ENCODE assay signal across 30 mouse cellular contexts in genomic region chr1:151293311-151294050, GRCm38 (mm10). TPM values are rescaled to one million over a fixed set of nuclear protein-coding genes. Genes with fewer than 3 reads are reported as not detected.
DNase-seq lines count a peak whose midpoint lies in the region; ATAC-seq and TF ChIP-seq lines count a peak whose summit lies in the region.
"Had no signal": no experiment of that assay in that cellular context is flagged by ENCODE, and none has a peak within 500 bp of the region (broad histone marks: within the 10 kb centered on the region; RNA-seq: fewer than 3 reads in every experiment).

No protein-coding gene starts in this region.

- TF ChIP-seq CTCF in CH12.LX (conservative IDR thresholded peaks at IDR 0.05 in 1 of 2, IDR thresholded peaks at IDR 0.05 in 1 of 2; ENCODE audit: low read depth in 2 of 2, low read length in 2 of 2) (no peak), E14TG2a.4 (conservative IDR thresholded peaks at IDR 0.05; ENCODE audit: low read length) (no peak)
- TF ChIP-seq CTCF in hindbrain, postnatal 0 days (IDR thresholded peaks at IDR 0.05; ENCODE audit: low read depth), result no peak

- 64% methylated on average over 9 of the region's 9 CpGs for WGBS in midbrain, embryonic 13.5 days
- 54% methylated on average over 9 of the region's 9 CpGs for WGBS in hindbrain, postnatal 0 days

- H3K4me3 ChIP-seq in CH12.LX (replicated peaks in 1 of 3; ENCODE audit: low read depth in 2 of 3, low read length in 2 of 3, poor library complexity in 1 of 3) (no peak overlapping the region), E14TG2a.4 (replicated peaks; ENCODE audit: low read length) (peak overlapping the region; percentile 23; the same call in 1 of the 2 replicates), ES-E14 (ENCODE audit: insufficient read depth in 1 of 2, low read depth in 1 of 2, low read length in 2 of 2, poor library complexity in 1 of 2, severe bottlenecking in 1 of 2) (no peak overlapping the region)
- no peak overlapping the region for H3K4me3 ChIP-seq in midbrain, embryonic 13.5 days (replicated peaks)
- H3K4me3 ChIP-seq in hindbrain, postnatal 0 days (ENCODE audit: low read length), result no peak overlapping the region
- H3K4me3 ChIP-seq: embryonic facial prominence, embryonic 10.5 days; embryonic facial prominence, embryonic 13.5 days; erythroblast, embryonic 14.5 days; forebrain, embryonic 12.5 days; forebrain, embryonic 15.5 days; heart, embryonic 12.5 days; heart, embryonic 15.5 days; hindbrain, embryonic 10.5 days had no signal

- H3K27ac ChIP-seq in CH12.LX (ENCODE audit: insufficient read depth, low read depth), result no peak overlapping the region
- peak overlapping the region; percentile 24; the same call in 1 of the 2 replicates for H3K27ac ChIP-seq in ES-E14 (ENCODE audit: insufficient read depth, low read depth, low read length, poor library complexity, severe bottlenecking)
- no peak overlapping the region for H3K27ac ChIP-seq in midbrain, embryonic 13.5 days
- no peak overlapping the region for H3K27ac ChIP-seq in hindbrain, postnatal 0 days
- H3K27ac ChIP-seq: embryonic facial prominence, embryonic 10.5 days; embryonic facial prominence, embryonic 13.5 days; forebrain, embryonic 12.5 days; forebrain, embryonic 15.5 days; heart, embryonic 15.5 days; hindbrain, embryonic 10.5 days; hindbrain, embryonic 14.5 days had no signal

- DNase-seq in CH12.LX (ENCODE audit: extremely low read depth) (no peak), ES-E14 (ENCODE audit: low read depth, low spot score) (no peak), ZHBTc4 (ENCODE audit: low read depth, low spot score) (peak; percentile 27)
- DNase-seq in retina, embryonic 14.5 days (ENCODE audit: low spot score), result no peak
- DNase-seq in hindbrain, postnatal 0 days (ENCODE audit: low spot score), result no peak
- DNase-seq: adrenal gland, postnatal 10 days; cerebellum, adult 11-12 months; cerebellum, adult 8-10 months; cerebellum, postnatal 10 days; cerebellum, postnatal 36 days; embryo, embryonic 11 days; gastrocnemius, postnatal 25 days; heart, adult 18-20 months; heart, postnatal 10 days; heart, postnatal 36 days had no signal

- no peak overlapping the region for H3K4me2 ChIP-seq in CH12.LX (ENCODE audit: insufficient read depth, low read depth, poor library complexity, severe bottlenecking)
- no peak overlapping the region for H3K4me2 ChIP-seq in midbrain, embryonic 13.5 days (replicated peaks)
- H3K4me2 ChIP-seq in hindbrain, postnatal 0 days (ENCODE audit: low read depth, low read length), result no peak overlapping the region
- H3K4me2 ChIP-seq: embryonic facial prominence, embryonic 13.5 days; forebrain, embryonic 12.5 days; forebrain, embryonic 15.5 days; heart, embryonic 12.5 days; heart, embryonic 15.5 days; hindbrain, embryonic 14.5 days had no signal

- dilution Hi-C loops in CH12.LX (cut with MboI; ENCODE audit: extremely low pct_ligation_motif_present, extremely low pct_unique_long_range_greater_than_20kb, low sequenced_read_pairs), result no loop called here

- in situ Hi-C loops in CH12.LX (cut with MboI; ENCODE audit: low pct_ligation_motif_present, low pct_unique_long_range_greater_than_20kb, low sequenced_read_pairs) (no loop called here), ES-E14 (cut with MboI; ENCODE audit: low sequenced_read_pairs in 2 of 2, unreplicated experiment in 2 of 2) (no loop called here)

- no peaks in the 10 kb centered on the region for H3K9me3 ChIP-seq in CH12.LX (replicated peaks; ENCODE audit: low read length)
- no peaks in the 10 kb centered on the region for H3K9me3 ChIP-seq in E14TG2a.4 (ENCODE audit: low read length)
- no peaks in the 10 kb centered on the region for H3K9me3 ChIP-seq in ES-E14 (ENCODE audit: control insufficient read depth, insufficient read depth, low read depth, low read length)
- H3K9me3 ChIP-seq in midbrain, embryonic 13.5 days, result no peaks in the 10 kb centered on the region
- H3K9me3 ChIP-seq in hindbrain, postnatal 0 days (ENCODE audit: low read length), result no peaks in the 10 kb centered on the region
- H3K9me3 ChIP-seq: embryonic facial prominence, embryonic 10.5 days; embryonic facial prominence, embryonic 13.5 days; forebrain, embryonic 12.5 days; forebrain, embryonic 15.5 days; G1E; heart, embryonic 12.5 days; heart, embryonic 15.5 days; hindbrain, embryonic 10.5 days had no signal

- TF ChIP-seq RAD21 in CH12.LX (IDR thresholded peaks at IDR 0.05; ENCODE audit: low read depth, low read length), result no peak

- H3K4me1 ChIP-seq in CH12.LX (ENCODE audit: control insufficient read depth in 1 of 2, insufficient read depth in 2 of 2), result peaks cover 0 to 5% of the 10 kb centered on the region in 2 experiments; a peak in 1 of 4 replicates
- peaks cover 33% of the 10 kb centered on the region for H3K4me1 ChIP-seq in E14TG2a.4 (replicated peaks; ENCODE audit: low read depth, low read length)
- H3K4me1 ChIP-seq in ES-E14 (ENCODE audit: control insufficient read depth in 2 of 2, insufficient read depth in 2 of 2, low read length in 2 of 2, poor library complexity in 1 of 2), result peaks cover 7 to 17% of the 10 kb centered on the region in 2 experiments; a peak in 2 of 4 replicates
- 0 out of 2 replicates have a peak, but pooled peaks cover 5% of the 10 kb centered on the region for H3K4me1 ChIP-seq in midbrain, embryonic 13.5 days (replicated peaks)
- no peaks in the 10 kb centered on the region for H3K4me1 ChIP-seq in hindbrain, postnatal 0 days (ENCODE audit: insufficient read depth, low read length)
- H3K4me1 ChIP-seq: embryonic facial prominence, embryonic 10.5 days; embryonic facial prominence, embryonic 13.5 days; forebrain, embryonic 12.5 days; forebrain, embryonic 15.5 days; hindbrain, embryonic 10.5 days had no signal

- TF ChIP-seq EP300 in CH12.LX (IDR thresholded peaks at IDR 0.05; ENCODE audit: low read length), result peak; percentile 33; the same call in 1 of the 2 replicates

- no peak for ATAC-seq in midbrain, embryonic 13.5 days
- no peak for ATAC-seq in megakaryocyte progenitor cell, adult 5-6 weeks (replicated peaks; ENCODE audit: poor library complexity)
- no peak for ATAC-seq in hindbrain, postnatal 0 days
- ATAC-seq: CD4-positive, CD25-positive, alpha-beta regulatory T cell, adult 4 months; forebrain, embryonic 15.5 days; intestine, postnatal 0 days had no signal

- H3K9ac ChIP-seq in CH12.LX (ENCODE audit: insufficient read depth, low read depth) (no peak overlapping the region), ES-E14 (ENCODE audit: insufficient read depth, low read depth, low read length, poor library complexity, severe bottlenecking) (no peak overlapping the region)
- no peak overlapping the region for H3K9ac ChIP-seq in midbrain, embryonic 13.5 days (replicated peaks)
- no peak overlapping the region for H3K9ac ChIP-seq in hindbrain, postnatal 0 days (replicated peaks; ENCODE audit: low read length)
- H3K9ac ChIP-seq: embryonic facial prominence, embryonic 13.5 days; forebrain, embryonic 12.5 days; forebrain, embryonic 15.5 days; heart, embryonic 12.5 days; heart, embryonic 15.5 days; hindbrain, embryonic 14.5 days had no signal

- H3K36me3 ChIP-seq in CH12.LX (replicated peaks in 1 of 2; ENCODE audit: control insufficient read depth in 1 of 2, insufficient read depth in 1 of 2, low read length in 1 of 2) (no peaks in the 10 kb centered on the region), E14TG2a.4 (ENCODE audit: insufficient read depth, low read length) (no peaks in the 10 kb centered on the region), ES-E14 (ENCODE audit: control insufficient read depth, insufficient read depth, low read length, poor library complexity, severe bottlenecking) (no peaks in the 10 kb centered on the region)
- H3K36me3 ChIP-seq in midbrain, embryonic 13.5 days, result no peaks in the 10 kb centered on the region
- no peaks in the 10 kb centered on the region for H3K36me3 ChIP-seq in hindbrain, postnatal 0 days (ENCODE audit: insufficient read depth, low read length)
- H3K36me3 ChIP-seq: embryonic facial prominence, embryonic 10.5 days; embryonic facial prominence, embryonic 13.5 days; forebrain, embryonic 12.5 days; forebrain, embryonic 15.5 days; G1E; heart, embryonic 12.5 days; heart, embryonic 15.5 days; hindbrain, embryonic 10.5 days had no signal

- no peaks in the 10 kb centered on the region for H3K27me3 ChIP-seq in CH12.LX (replicated peaks)
- H3K27me3 ChIP-seq in E14TG2a.4 (ENCODE audit: insufficient read depth, low read length), result no peaks in the 10 kb centered on the region; the same call in 1 of the 2 replicates
- H3K27me3 ChIP-seq in midbrain, embryonic 13.5 days, result no peaks in the 10 kb centered on the region
- no peaks in the 10 kb centered on the region for H3K27me3 ChIP-seq in hindbrain, postnatal 0 days (ENCODE audit: insufficient read depth, low read length)
- H3K27me3 ChIP-seq: embryonic facial prominence, embryonic 13.5 days; forebrain, embryonic 12.5 days; forebrain, embryonic 15.5 days; heart, embryonic 12.5 days; heart, embryonic 15.5 days had no signal

- no peaks in the 10 kb centered on the region for H3K79me2 ChIP-seq in CH12.LX (replicated peaks; ENCODE audit: control insufficient read depth, extremely low read depth, insufficient read depth, poor library complexity, severe bottlenecking)

- no peak for TF ChIP-seq POLR2A in CH12.LX (IDR thresholded peaks at IDR 0.05; ENCODE audit: low read depth, low read length)

TF ChIP-seq in CH12.LX, 34 proteins besides CTCF, POLR2A, EP300 and RAD21 (continues in another document):
- no peak for TF ChIP-seq MEF2A (IDR thresholded peaks at IDR 0.05; ENCODE audit: borderline replicate concordance, low read depth, low read length)
- no peak for TF ChIP-seq ZMIZ1 (IDR thresholded peaks at IDR 0.05; ENCODE audit: low read depth, low read length)
- 0 out of 2 replicates have a peak, but pooled peaks have one; percentile 7 for TF ChIP-seq JUND (conservative IDR thresholded peaks at IDR 0.05; ENCODE audit: low read depth, low read length)
- TF ChIP-seq USF2 (conservative IDR thresholded peaks at IDR 0.05; ENCODE audit: low read depth, low read length), result no peak

TF ChIP-seq in ES-E14, 5 proteins besides CTCF, POLR2A, EP300 and RAD21:
- TF ChIP-seq HCFC1 (IDR thresholded peaks at IDR 0.05; ENCODE audit: borderline replicate concordance, insufficient read depth, low read length), result no peak
- no peak for TF ChIP-seq MAFK (IDR thresholded peaks at IDR 0.05; ENCODE audit: insufficient read depth, low read depth, low read length)
- no peak for TF ChIP-seq CHD2 (IDR thresholded peaks at IDR 0.05; ENCODE audit: low read depth, low read length)
- TF ChIP-seq ZNF384 (IDR thresholded peaks at IDR 0.05; ENCODE audit: low read depth, low read length), result no peak
- no peak for TF ChIP-seq ZC3H11A (IDR thresholded peaks at IDR 0.05; ENCODE audit: borderline replicate concordance, low read depth, low read length)

RNA-seq across cellular contexts. Expression of gene Ivns1abp, which starts 50.8 kb away (rescaled TPM):
- total RNA-seq in CH12.LX (2012; rRNA removed) (77.6 and 88.1 TPM in 2 replicates), CH12.LX (2014; rRNA removed) (197 and 234 TPM in 2 replicates), ES-E14 (2012; rRNA removed) (76.9 and 89.5 TPM in 2 replicates)
- polyA plus RNA-seq in CH12.LX (2012; ENCODE audit: insufficient read length, low read depth), result 212 and 216 TPM in 2 replicates
- 304 and 319 TPM in 2 replicates for polyA plus RNA-seq in midbrain, embryonic 13.5 days (2015; fragmentation: Nextera tagmentation; extraction: Ambion mirVana)
- 277 and 293 TPM in 2 replicates for total RNA-seq in megakaryocyte progenitor cell, adult 5-6 weeks (2015)
- 330 and 449 TPM in 2 replicates for total RNA-seq in megakaryocyte progenitor cell, adult 5-6 weeks (2017)
- total RNA-seq in hindbrain, postnatal 0 days (2014; rRNA removed), result 121 and 129 TPM in 2 replicates
- 140 and 143 TPM in 2 replicates for polyA plus RNA-seq in hindbrain, postnatal 0 days (2015; fragmentation: Nextera tagmentation; extraction: Ambion mirVana)
